Mouse (Mus musculus) brain, embryonic 14.5 days (tissue): ENCODE measurements around the gene Mcat. TPM values are rescaled to one million over a fixed set of nuclear protein-coding genes. Genes with fewer than 3 reads are reported as not detected.

ENCODE experiments used
- DNase-seq: peaks from one replicate; pipeline ENCODE4 v3.0.0-alpha.2; 2011; ENCODE audit warnings: low read depth
- CTCF ChIP-seq: fragments of 200-500 bp; IDR thresholded peaks from 2 replicates; pipeline ENCODE4 v1.5.1; 2012; ENCODE audit warnings: inconsistent platforms, mild to moderate bottlenecking, moderate library complexity, borderline replicate concordance; ENCODE audit not compliant: insufficient read depth, insufficient read length; ENCODE audit errors: extremely low read depth
- POLR2A ChIP-seq: fragments of 200-500 bp; IDR thresholded peaks from 2 replicates; pipeline ENCODE4 v1.6.1; 2012; ENCODE audit warnings: mild to moderate bottlenecking, inconsistent platforms, borderline replicate concordance; ENCODE audit not compliant: poor library complexity, insufficient read depth, insufficient read length, severe bottlenecking; ENCODE audit errors: extremely low read depth
- polyA plus RNA-seq: library from polyadenylated mRNA; depleted of rRNA; stranded (reverse); fragments of >200 nt; gene quantifications from 2 replicates; pipeline ENCODE4 v1.2.3, GENCODE M21; 2012

Mcat gene
- polyA plus RNA-seq, 1 experiment: 32.8 TPM

DNA sequence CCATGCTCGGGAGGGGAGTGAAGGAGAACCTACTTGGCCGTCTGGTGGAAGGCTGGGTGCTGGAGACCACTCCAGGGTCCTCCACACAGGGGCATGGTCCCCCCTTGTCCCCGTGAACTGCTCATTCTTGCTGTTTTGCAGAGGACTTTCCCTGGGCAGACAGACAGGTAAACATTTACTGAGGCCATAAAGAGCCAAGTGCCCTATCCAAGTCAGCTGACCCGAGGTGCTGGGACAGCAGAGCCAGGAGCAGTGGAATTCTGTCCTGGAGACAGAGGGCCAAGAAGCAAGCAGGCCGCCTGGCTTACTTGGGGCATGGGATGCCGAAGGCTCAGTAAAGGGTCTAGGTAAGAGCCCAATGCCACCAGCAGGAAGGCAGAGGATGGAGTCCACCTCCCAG is 32.9 kb downstream of the Mcat start:
- no peak for DNase-seq
- TF ChIP-seq POLR2A (no peak), CTCF (no peak)

- TF ChIP-seq POLR2A: no peak
- TF ChIP-seq CTCF: no peak
- DNase-seq: no peak
Measured at GRCm38 (mm10) chr15:83530233-83530632, 33.4 kb downstream of the Mcat start.

DNA sequence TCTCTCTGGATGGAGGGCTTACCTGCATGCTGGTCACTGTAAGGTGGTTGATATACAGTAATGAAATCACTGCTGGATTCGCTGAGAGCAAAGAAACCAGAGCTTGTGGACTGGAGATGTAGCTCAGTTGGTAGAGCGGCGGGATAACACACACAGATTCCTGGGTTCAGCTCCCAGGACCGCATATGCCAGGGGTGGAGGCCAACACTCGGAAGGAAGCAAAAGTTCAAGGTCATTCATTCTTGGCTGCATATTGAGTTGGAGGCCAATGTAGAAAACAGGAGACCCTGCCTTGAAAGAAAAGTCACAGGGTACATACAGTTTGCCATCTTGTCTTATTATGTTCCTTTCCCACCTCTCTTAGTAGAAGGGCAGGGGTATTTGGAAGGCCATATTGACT is 33.8 kb downstream of the Mcat start:
- DNase-seq: no peak
- TF ChIP-seq POLR2A: no peak
- TF ChIP-seq CTCF: no peak

DNA sequence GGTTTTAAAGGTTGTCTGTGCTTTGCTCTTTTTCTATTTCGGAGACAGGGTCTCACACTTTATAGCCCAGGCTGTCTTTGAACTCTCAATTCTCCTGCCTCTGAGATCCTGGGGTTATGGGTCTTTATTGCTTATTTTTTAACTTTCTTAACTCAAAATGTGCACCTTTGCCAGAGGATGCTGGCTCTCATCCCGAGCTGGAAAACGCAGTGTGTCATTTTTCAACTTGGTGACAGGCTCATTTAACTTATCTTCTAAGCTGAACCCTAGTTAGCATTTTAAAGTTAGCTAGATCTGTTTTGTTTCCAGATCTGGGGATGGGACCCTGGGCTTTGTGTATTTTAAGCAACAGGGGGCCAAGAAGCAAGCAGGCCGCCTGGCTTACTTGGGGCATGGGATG is 34.7 kb downstream of the Mcat start:
- no peak for DNase-seq
- TF ChIP-seq POLR2A (no peak), CTCF (no peak)

- no peak for DNase-seq
- TF ChIP-seq CTCF: no peak
- no peak for TF ChIP-seq POLR2A
Measured at GRCm38 (mm10) chr15:83527747-83528146, 35.8 kb downstream of the Mcat start.

DNA sequence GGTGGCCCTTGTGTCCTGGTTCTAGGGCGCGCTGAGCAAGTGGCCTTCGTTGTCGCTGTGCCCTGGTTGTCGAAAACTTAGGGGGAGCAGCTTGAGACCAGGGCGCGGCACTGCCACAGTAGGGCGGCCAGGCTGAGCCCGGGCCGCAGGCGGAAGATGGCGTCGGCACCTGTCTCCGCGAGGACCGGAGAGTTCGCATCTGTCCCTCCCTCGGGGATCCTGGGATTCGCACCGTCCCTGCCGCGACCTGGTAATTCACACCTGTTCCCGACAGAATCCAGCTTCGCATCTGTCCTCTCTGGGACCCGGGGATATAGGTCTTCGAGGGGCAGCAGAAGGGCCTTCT is 36.5 kb downstream of the Mcat start:
- TF ChIP-seq CTCF (no peak), POLR2A (no peak)
- DNase-seq: peak; percentile 12

- DNase-seq: peak; percentile 62
Measured at GRCm38 (mm10) chr15:83526424-83527091, 37.0 kb downstream of the Mcat start, which contains the start of gene Bik. Gene Bik, plus strand, starts transcription at chr15:83526862.

GRCm38 (mm10) chr15:83524333-83524729 is 39.3 kb downstream of the Mcat start:
- no peak for TF ChIP-seq CTCF
- no peak for TF ChIP-seq POLR2A
- no peak for DNase-seq

More at GRCm38 (mm10) chr15:83526424-83527091, 37.0 kb downstream of the Mcat start, which contains the start of gene Bik:
- TF ChIP-seq CTCF (no peak), POLR2A (no peak)

DNA sequence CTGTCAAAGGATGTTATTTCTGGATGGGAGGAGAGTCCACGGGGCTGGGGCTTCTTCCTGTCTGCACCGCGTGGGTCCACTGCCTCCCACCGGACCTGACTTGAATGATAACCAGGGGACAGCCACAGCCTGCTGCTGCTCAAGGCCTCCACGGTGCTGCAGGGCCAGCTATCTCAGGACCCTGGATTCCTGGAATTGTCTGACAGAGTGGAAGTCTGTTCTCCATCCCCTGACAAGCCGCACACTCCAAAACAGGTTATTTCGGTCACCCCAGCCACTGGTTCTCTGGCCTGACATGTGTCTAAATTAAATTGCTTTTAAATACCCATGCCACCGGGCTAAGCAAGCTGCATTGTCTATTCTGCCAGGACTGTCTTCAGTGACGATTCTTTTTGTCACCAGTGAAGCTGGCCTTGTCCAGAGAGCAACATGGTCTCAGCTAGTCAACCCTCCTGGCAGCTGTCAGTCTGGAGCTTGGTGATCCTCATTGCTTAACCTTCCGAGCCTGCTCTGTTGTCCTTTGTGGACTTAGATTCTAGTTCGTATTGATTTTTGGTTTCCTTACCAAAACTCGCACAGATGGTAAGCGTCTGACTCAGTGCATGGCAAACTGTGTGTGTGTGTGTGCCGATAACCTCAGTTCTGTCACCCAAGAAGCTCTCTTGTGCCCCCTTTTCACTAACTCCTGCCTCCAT is 39.8 kb downstream of the Mcat start:
- TF ChIP-seq CTCF: no peak
- TF ChIP-seq POLR2A: no peak
- peak; percentile 19 for DNase-seq

DNA sequence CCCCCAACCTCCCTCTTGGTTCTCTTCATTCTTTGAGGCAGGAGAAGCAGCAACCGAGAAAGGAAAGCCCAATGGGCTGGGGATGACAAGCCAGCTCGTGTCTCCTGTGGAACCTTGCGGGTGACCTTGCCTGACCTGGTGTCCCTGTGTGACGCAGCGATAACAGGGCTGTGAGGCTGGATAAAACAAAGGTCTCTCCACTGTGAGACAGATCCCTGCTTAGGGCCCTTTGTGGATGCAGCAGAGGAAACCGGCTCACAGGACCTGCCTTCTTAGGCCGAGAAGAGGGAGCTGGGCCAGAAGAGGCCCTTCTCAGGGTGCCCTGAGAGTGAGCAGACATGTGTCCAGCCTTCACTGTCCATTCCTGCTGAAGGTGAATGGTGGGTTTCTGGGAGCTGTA is 40.4 kb downstream of the Mcat start:
- no peak for TF ChIP-seq POLR2A
- TF ChIP-seq CTCF: no peak
- peak; percentile 12 for DNase-seq

DNA sequence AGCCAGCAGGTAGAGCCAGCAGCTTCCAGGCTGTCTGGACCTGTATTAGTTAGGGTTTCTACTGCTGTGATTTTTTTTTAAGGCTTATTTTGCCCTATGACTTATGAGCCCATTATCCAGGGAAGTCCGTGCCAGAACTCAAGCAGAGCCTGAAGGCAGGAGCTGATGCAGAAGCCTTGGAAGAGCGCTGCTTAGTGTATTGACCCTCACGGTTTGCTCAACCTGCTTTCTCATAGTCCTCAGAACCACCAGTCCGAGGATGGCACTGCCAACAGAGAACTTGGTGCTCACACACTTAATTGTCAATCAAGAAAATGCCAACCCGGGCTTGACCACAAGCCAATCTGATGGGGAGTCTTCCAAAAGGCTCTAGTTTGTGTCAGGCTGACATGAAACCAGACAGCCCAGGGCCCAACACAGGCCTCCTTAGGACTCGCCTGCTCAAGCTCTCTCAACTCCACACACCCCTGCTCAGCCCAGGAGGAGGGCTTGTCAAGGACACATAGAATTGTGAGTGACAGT is 42.7 kb downstream of the Mcat start:
- DNase-seq: no peak
- no peak for TF ChIP-seq POLR2A
- no peak for TF ChIP-seq CTCF
